Mouse (Mus musculus) lung, postnatal 0 days (tissue): ENCODE data around the gene Eps15l1. TPM values are rescaled to one million over a fixed set of nuclear protein-coding genes. Genes with fewer than 3 reads are reported as not detected.

Experiments used
- ATAC-seq: fragments of 200-750 bp; cut with Nextera tagmentation; 2 replicates; pipeline ENCODE4 v1.8.0; 2017; ENCODE audit warnings: moderate library complexity
- DNase-seq: peaks from one replicate; pipeline ENCODE4 v3.0.0-alpha.2; 2016; ENCODE audit warnings: low spot score
- H3K27ac ChIP-seq: fragments of 300-500 bp; sonication (generic); 2 replicates; pipeline ENCODE4 v1.5.1; 2014; ENCODE audit warnings: antibody characterized with exemption, mild to moderate bottlenecking, low read length, mixed read lengths
- H3K27me3 ChIP-seq: fragments of 300-500 bp; sonication (generic); replicated peaks from 2 replicates; pipeline ENCODE4 v1.6.1; 2014; ENCODE audit warnings: low read length, mixed read lengths; ENCODE audit not compliant: insufficient read depth
- H3K36me3 ChIP-seq: fragments of 300-500 bp; sonication (generic); 2 replicates; pipeline ENCODE4 v1.6.1; 2014; ENCODE audit warnings: low read length, mixed read lengths; ENCODE audit not compliant: insufficient read depth
- H3K4me1 ChIP-seq: fragments of 300-500 bp; sonication (generic); 2 replicates; pipeline ENCODE4 v1.6.1; 2014; ENCODE audit warnings: antibody characterized with exemption, low read depth, low read length, mixed read lengths; ENCODE audit not compliant: insufficient read depth
- H3K4me2 ChIP-seq: fragments of 300-500 bp; sonication (generic); replicated peaks from 2 replicates; pipeline ENCODE4 v1.6.1; 2014; ENCODE audit warnings: low read depth, mild to moderate bottlenecking, low read length, moderate library complexity, mixed read lengths
- H3K4me3 ChIP-seq: fragments of 300-500 bp; sonication (generic); 2 replicates; pipeline ENCODE4 v1.5.1; 2014; ENCODE audit warnings: low read depth, low read length
- H3K9ac ChIP-seq: fragments of 300-500 bp; sonication (generic); replicated peaks from 2 replicates; pipeline ENCODE4 v1.6.1; 2014; ENCODE audit warnings: low read depth, mild to moderate bottlenecking
- H3K9me3 ChIP-seq: fragments of 300-500 bp; sonication (generic); 2 replicates; pipeline ENCODE4 v1.6.1; 2016; ENCODE audit warnings: low read length, mixed read lengths
- CTCF ChIP-seq: IDR thresholded peaks from 2 replicates; pipeline ENCODE4 v1.5.1; 2016; ENCODE audit warnings: antibody characterized with exemption, mild to moderate bottlenecking
- EP300 ChIP-seq: IDR thresholded peaks from 2 replicates; pipeline ENCODE4 v1.6.1; 2016; ENCODE audit warnings: antibody characterized with exemption, mild to moderate bottlenecking, control low read depth
- WGBS: fragments of 180-500 bp; shearing (Covaris S2); extraction: QIAGEN DNeasy Blood & Tissue Kit; methylation state at CpG from one replicate; pipeline ENCODE4 v1.1.7; 2014; 5-methylcytosine and 5-hydroxymethylcytosine counted together
- polyA plus RNA-seq: library from polyadenylated mRNA; unstranded; fragments of >200 nt; fragmentation: Nextera tagmentation; extraction: Ambion mirVana; gene quantifications from 2 replicates; pipeline ENCODE4 v1.2.1, GENCODE M21; 2015

Eps15l1 gene
- polyA plus RNA-seq, 1 experiment from 2014 or later = 25.6 TPM

DNA sequence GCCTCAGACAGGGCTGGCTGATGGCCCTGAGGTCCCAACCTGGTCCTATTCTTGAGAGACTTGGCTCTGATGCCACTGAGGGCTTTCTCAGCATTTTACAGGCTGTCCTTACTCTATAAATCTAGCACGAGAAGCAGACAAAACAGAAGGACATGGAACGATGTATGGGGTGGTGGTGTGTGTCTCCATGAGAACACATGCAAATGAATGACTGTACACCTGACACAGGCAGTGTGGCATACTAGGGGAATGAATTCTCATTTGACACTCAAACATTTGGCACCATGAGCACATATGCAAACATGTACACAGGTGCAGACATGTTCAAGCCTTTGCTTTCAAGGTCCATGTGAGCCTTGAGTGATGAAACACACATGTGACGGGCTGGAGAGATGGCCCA is 64.7 kb downstream of the Eps15l1 start:
- no peak overlapping the region for H3K4me3 ChIP-seq
- DNase-seq (no peak), ATAC-seq (no peak)
- WGBS = 88% methylated on average over 3 of the region's 3 CpGs
- H3K27ac ChIP-seq = no peak overlapping the region
- H3K27me3 ChIP-seq = no peaks in the 10 kb centered on the region
- TF ChIP-seq EP300 (no peak), CTCF (no peak)
- no peak overlapping the region for H3K9ac ChIP-seq
- no peaks in the 10 kb centered on the region for H3K36me3 ChIP-seq
- no peaks in the 10 kb centered on the region for H3K9me3 ChIP-seq
- H3K4me2 ChIP-seq = no peak overlapping the region
- 0 out of 2 replicates have a peak, but pooled peaks cover 3% of the 10 kb centered on the region for H3K4me1 ChIP-seq

DNA sequence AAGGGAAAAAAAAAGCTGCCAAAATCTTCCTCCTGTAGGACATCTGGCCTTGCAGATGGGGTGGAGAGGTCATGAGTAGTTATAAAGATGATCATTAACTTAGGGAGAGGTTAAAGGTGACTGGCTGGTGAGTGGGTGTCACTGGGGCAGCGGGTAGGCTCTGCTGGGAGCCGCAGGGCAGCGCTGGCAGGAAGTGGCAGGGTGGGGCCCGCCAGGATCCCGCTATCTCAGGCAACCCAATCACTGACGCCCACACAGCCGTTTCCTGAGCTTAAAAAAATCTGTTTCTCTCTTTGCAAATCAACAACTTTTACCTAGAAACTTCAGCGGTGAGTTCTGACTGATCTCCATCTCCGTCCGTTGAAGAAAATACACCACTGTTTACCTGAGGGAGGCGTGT is 67.0 kb downstream of the Eps15l1 start:
- Histone ChIP-seq H3K4me1 (0 out of 2 replicates have a peak, but pooled peaks cover 3% of the 10 kb centered on the region), H3K9me3 (no peaks in the 10 kb centered on the region), H3K4me2 (no peak overlapping the region; the same call in 1 of the 2 replicates), H3K9ac (no peak overlapping the region), H3K36me3 (no peaks in the 10 kb centered on the region), H3K27me3 (no peaks in the 10 kb centered on the region), H3K4me3 (no peak overlapping the region), H3K27ac (peak overlapping the region; percentile 65)
- TF ChIP-seq EP300 (peak; percentile 74), CTCF (no peak)
- peak; percentile 80 for ATAC-seq
- WGBS = 54% methylated on average over 11 of the region's 11 CpGs
- DNase-seq = peak; percentile 61

DNA sequence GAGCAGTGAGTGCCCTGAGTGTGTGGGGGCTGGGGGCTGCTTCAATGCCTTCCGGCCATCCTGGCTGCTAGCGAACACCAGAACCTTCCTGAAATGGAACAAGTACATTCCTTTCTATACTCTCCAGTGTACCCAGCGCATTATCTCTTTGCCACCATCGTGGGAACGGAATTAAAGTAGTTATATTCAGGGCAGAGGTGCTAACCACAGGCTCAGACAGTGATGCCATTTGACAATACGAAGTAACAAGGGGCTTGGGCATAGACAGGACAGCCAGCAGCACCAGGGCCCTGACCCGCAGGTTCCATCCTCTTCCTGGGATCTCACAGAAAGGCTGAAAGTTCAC is 67.6 kb downstream of the Eps15l1 start:
- Histone ChIP-seq H3K27me3 (no peaks in the 10 kb centered on the region), H3K27ac (peak overlapping the region; percentile 65), H3K4me2 (no peak overlapping the region), H3K9me3 (no peaks in the 10 kb centered on the region), H3K4me3 (no peak overlapping the region), H3K36me3 (no peaks in the 10 kb centered on the region), H3K4me1 (0 out of 2 replicates have a peak, but pooled peaks cover 3% of the 10 kb centered on the region), H3K9ac (no peak overlapping the region)
- DNase-seq = no peak
- WGBS = 53% methylated on average over 7 of the region's 7 CpGs
- TF ChIP-seq EP300 (no peak), CTCF (no peak)
- ATAC-seq = no peak

DNA sequence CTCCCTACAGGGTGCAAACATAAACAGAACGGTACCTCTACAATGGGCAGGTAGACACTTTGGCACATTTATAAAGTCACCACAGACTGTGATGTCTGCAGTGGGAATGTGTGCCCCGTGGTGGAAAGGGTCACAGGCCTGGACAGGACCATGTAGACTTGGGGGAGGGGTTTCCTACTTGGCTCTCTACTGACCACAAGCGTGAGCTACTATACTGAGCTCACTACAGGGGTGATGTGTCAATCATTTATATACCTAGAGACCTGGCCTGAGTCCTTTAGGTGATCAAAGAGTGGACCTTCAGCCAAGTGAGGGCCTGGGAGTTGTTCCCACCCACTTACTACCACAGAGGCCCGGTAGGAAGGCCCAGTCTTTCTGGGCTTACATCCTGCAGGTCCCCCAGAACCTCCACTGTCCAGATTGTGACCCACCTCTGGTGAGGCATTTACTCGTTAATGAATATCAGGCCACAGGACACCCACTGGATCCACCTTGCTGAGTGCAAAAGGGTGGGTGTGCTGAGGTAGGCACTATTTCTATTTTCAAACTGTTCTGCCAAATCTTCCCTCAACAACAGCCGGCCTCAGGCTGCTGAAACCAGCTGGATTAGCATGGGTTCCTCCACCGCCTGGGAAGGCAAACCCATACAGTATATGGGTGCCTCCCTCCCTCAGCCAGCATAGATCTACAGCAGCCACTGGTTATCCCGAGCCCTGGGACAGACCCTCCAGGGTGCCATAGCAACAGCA is 68.1 kb downstream of the Eps15l1 start:
- no peaks in the 10 kb centered on the region for H3K27me3 ChIP-seq
- H3K9ac ChIP-seq = no peak overlapping the region
- no peak overlapping the region for H3K27ac ChIP-seq
- 79% methylated on average over 8 of the region's 8 CpGs for WGBS
- no peak overlapping the region for H3K4me2 ChIP-seq
- no peak overlapping the region for H3K4me3 ChIP-seq
- TF ChIP-seq EP300 (no peak), CTCF (no peak)
- ATAC-seq = peak; percentile 17; the same call in 1 of the 2 replicates
- no peaks in the 10 kb centered on the region for H3K36me3 ChIP-seq
- no peaks in the 10 kb centered on the region for H3K9me3 ChIP-seq
- no peak for DNase-seq
- H3K4me1 ChIP-seq = 0 out of 2 replicates have a peak, but pooled peaks cover 3% of the 10 kb centered on the region

DNA sequence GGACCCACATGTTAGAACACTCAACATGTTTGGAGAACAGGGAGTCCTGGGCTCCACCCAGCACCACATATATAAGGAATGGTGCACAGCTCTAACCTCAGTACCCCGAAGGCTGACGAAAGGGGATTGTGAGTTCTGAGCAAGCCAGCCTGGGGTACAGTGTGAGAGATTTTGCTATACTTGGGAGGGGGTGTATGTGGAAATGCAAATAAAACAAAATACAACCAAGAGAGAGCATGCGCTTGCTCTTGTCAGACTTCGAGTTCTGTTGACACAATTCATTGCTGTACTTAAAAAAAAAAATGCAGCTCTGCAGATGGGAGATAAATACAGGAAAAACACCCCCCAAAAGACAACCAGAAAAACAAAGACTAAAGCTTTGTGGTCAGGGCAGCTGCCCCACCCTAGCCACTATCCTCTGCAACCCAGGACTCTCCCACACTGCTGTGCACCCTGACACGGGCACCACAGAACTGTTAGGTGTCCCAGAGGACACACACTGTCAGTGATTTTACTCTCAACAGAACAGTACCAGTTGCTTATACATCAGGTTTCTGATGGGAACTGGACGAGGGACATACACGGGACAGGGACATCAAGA is 69.8 kb downstream of the Eps15l1 start:
- H3K27me3 ChIP-seq = no peaks in the 10 kb centered on the region
- H3K4me3 ChIP-seq = no peak overlapping the region
- 75% methylated on average over 7 of the region's 7 CpGs for WGBS
- H3K9ac ChIP-seq = no peak overlapping the region
- DNase-seq (no peak), ATAC-seq (no peak)
- no peaks in the 10 kb centered on the region for H3K36me3 ChIP-seq
- H3K27ac ChIP-seq = no peak overlapping the region
- no peaks in the 10 kb centered on the region for H3K9me3 ChIP-seq
- 0 out of 2 replicates have a peak, but pooled peaks cover 3% of the 10 kb centered on the region for H3K4me1 ChIP-seq
- TF ChIP-seq CTCF (no peak), EP300 (no peak)
- no peak overlapping the region for H3K4me2 ChIP-seq

DNA sequence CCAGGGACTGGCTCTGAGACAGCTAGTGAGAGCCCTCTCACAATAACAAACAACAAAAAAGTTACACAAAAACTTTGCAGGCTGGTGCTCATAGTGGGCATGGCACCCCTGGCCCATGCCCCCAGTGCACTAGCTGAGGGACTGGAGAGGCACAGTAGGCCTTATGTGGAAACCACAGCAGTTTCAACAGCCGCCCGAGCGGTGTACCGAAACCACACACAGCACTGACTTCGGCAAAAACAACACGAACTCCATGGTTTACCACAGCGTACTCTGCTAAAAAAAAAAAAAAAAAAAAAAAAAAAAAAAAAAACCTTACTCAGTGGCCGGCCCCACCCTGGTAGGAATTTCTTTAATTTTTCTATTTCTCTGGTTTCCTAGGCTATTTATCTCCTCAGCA is 70.5 kb downstream of the Eps15l1 start:
- Histone ChIP-seq H3K27ac (no peak overlapping the region), H3K4me3 (no peak overlapping the region), H3K9me3 (no peaks in the 10 kb centered on the region), H3K27me3 (no peaks in the 10 kb centered on the region), H3K4me2 (no peak overlapping the region), H3K4me1 (0 out of 2 replicates have a peak, but pooled peaks cover 3% of the 10 kb centered on the region), H3K9ac (no peak overlapping the region), H3K36me3 (no peaks in the 10 kb centered on the region)
- no peak; the same call in 1 of the 2 replicates for ATAC-seq
- TF ChIP-seq EP300 (no peak), CTCF (no peak)
- 78% methylated on average over 8 of the region's 8 CpGs for WGBS
- no peak for DNase-seq
